Mouse (Mus musculus): ENCODE results near the gene Fcf1. TPM values are rescaled to one million over a fixed set of nuclear protein-coding genes. Genes with fewer than 3 reads are reported as not detected.

Gene Fcf1
- polyA plus RNA-seq, 1 experiment from 2014 or later, result 152 TPM

- Histone ChIP-seq H3K9ac (ENCODE audit: low read length) (no peak overlapping the region), H3K27me3 (ENCODE audit: control insufficient read depth, insufficient read depth, low read length) (no peaks in the 10 kb centered on the region), H3K27ac (ENCODE audit: low read depth, low read length) (no peak overlapping the region), H3K4me2 (ENCODE audit: low read depth) (no peak overlapping the region), H3K36me3 (ENCODE audit: control insufficient read depth, insufficient read depth, low read length) (no peaks in the 10 kb centered on the region), H3K4me1 (ENCODE audit: control insufficient read depth, insufficient read depth, low read length) (no peaks in the 10 kb centered on the region), H3K9me3 (ENCODE audit: control insufficient read depth, low read length) (no peaks in the 10 kb centered on the region), H3K4me3 (ENCODE audit: low read depth, low read length) (no peak overlapping the region)
- WGBS, result 96% methylated on average over 3 of the region's 3 CpGs
- ATAC-seq (ENCODE audit: insufficient read depth, low FRiP score, low TSS enrichment) (no peak), DNase-seq (ENCODE audit: low spot score) (no peak)
Measured at GRCm38 (mm10) chr12:84956317-84956716, 14.4 kb upstream of the Fcf1 start.

- no peak overlapping the region for H3K9ac ChIP-seq (ENCODE audit: low read length)
- no peaks in the 10 kb centered on the region for H3K27me3 ChIP-seq (ENCODE audit: control insufficient read depth, insufficient read depth, low read length)
- no peak for ATAC-seq (ENCODE audit: insufficient read depth, low FRiP score, low TSS enrichment)
- no peak overlapping the region for H3K27ac ChIP-seq (ENCODE audit: low read depth, low read length)
- H3K4me2 ChIP-seq (ENCODE audit: low read depth), result no peak overlapping the region
- WGBS, result 90% methylated on average over 1 of the region's 1 CpGs
- no peaks in the 10 kb centered on the region for H3K9me3 ChIP-seq (ENCODE audit: control insufficient read depth, low read length)
- H3K4me1 ChIP-seq (ENCODE audit: control insufficient read depth, insufficient read depth, low read length), result no peaks in the 10 kb centered on the region
- no peak overlapping the region for H3K4me3 ChIP-seq (ENCODE audit: low read depth, low read length)
- no peak for DNase-seq (ENCODE audit: low spot score)
- H3K36me3 ChIP-seq (ENCODE audit: control insufficient read depth, insufficient read depth, low read length), result no peaks in the 10 kb centered on the region
Measured at GRCm38 (mm10) chr12:84958794-84959356, 11.8 kb upstream of the Fcf1 start.

- Histone ChIP-seq H3K4me2 (ENCODE audit: low read depth) (no peak overlapping the region), H3K4me1 (ENCODE audit: control insufficient read depth, insufficient read depth, low read length) (no peaks in the 10 kb centered on the region), H3K4me3 (ENCODE audit: low read depth, low read length) (no peak overlapping the region), H3K27ac (ENCODE audit: low read depth, low read length) (no peak overlapping the region), H3K9ac (ENCODE audit: low read length) (no peak overlapping the region), H3K27me3 (ENCODE audit: control insufficient read depth, insufficient read depth, low read length) (no peaks in the 10 kb centered on the region), H3K9me3 (ENCODE audit: control insufficient read depth, low read length) (no peaks in the 10 kb centered on the region), H3K36me3 (ENCODE audit: control insufficient read depth, insufficient read depth, low read length) (no peaks in the 10 kb centered on the region)
- WGBS, result 88% methylated on average over 7 of the region's 7 CpGs
- ATAC-seq (ENCODE audit: insufficient read depth, low FRiP score, low TSS enrichment), result no peak
- no peak for DNase-seq (ENCODE audit: low spot score)
Measured at GRCm38 (mm10) chr12:84962606-84963005, 8.1 kb upstream of the Fcf1 start.

- Histone ChIP-seq H3K9me3 (ENCODE audit: control insufficient read depth, low read length) (no peaks in the 10 kb centered on the region), H3K4me2 (ENCODE audit: low read depth) (peak overlapping the region; percentile 80), H3K36me3 (ENCODE audit: control insufficient read depth, insufficient read depth, low read length) (no peaks in the 10 kb centered on the region), H3K4me1 (ENCODE audit: control insufficient read depth, insufficient read depth, low read length) (peaks cover 9% of the 10 kb centered on the region), H3K9ac (ENCODE audit: low read length) (no peak overlapping the region), H3K4me3 (ENCODE audit: low read depth, low read length) (peak overlapping the region; percentile 1; the same call in 1 of the 2 replicates), H3K27ac (ENCODE audit: low read depth, low read length) (no peak overlapping the region), H3K27me3 (ENCODE audit: control insufficient read depth, insufficient read depth, low read length) (no peaks in the 10 kb centered on the region)
- WGBS, result 86% methylated on average over 16 of the region's 16 CpGs
- ATAC-seq (ENCODE audit: insufficient read depth, low FRiP score, low TSS enrichment) (no peak), DNase-seq (ENCODE audit: low spot score) (no peak)
Measured at GRCm38 (mm10) chr12:84968831-84969655, 1.7 kb upstream of the Fcf1 start.

GRCm38 (mm10) chr12:84969656-84970427 is 855 bp upstream of the Fcf1 start:
- 0 out of 2 replicates have a peak, but pooled peaks cover 2% of the 10 kb centered on the region for H3K36me3 ChIP-seq (ENCODE audit: control insufficient read depth, insufficient read depth, low read length)
- no peak for DNase-seq (ENCODE audit: low spot score)
- peak overlapping the region; percentile 79 for H3K9ac ChIP-seq (ENCODE audit: low read length)
- H3K27me3 ChIP-seq (ENCODE audit: control insufficient read depth, insufficient read depth, low read length), result no peaks in the 10 kb centered on the region
- no peak overlapping the region for H3K27ac ChIP-seq (ENCODE audit: low read depth, low read length)
- H3K9me3 ChIP-seq (ENCODE audit: control insufficient read depth, low read length), result no peaks in the 10 kb centered on the region
- ATAC-seq (ENCODE audit: insufficient read depth, low FRiP score, low TSS enrichment), result no peak
- peak overlapping the region; percentile 76 for H3K4me3 ChIP-seq (ENCODE audit: low read depth, low read length)
- peak overlapping the region; percentile 80 for H3K4me2 ChIP-seq (ENCODE audit: low read depth)
- peaks cover 9% of the 10 kb centered on the region for H3K4me1 ChIP-seq (ENCODE audit: control insufficient read depth, insufficient read depth, low read length)
- WGBS, result 33% methylated on average over 15 of the region's 15 CpGs

GRCm38 (mm10) chr12:84979264-84979862 is 8.7 kb downstream of the Fcf1 start:
- ATAC-seq (ENCODE audit: insufficient read depth, low FRiP score, low TSS enrichment), result no peak
- H3K36me3 ChIP-seq (ENCODE audit: control insufficient read depth, insufficient read depth, low read length), result peaks cover 13% of the 10 kb centered on the region

GRCm38 (mm10) chr12:84989456-84989855 is 18.8 kb downstream of the Fcf1 start:
- no peak overlapping the region for H3K4me2 ChIP-seq (ENCODE audit: low read depth)
- ATAC-seq (ENCODE audit: insufficient read depth, low FRiP score, low TSS enrichment) (no peak), DNase-seq (ENCODE audit: low spot score) (no peak)
- no peaks in the 10 kb centered on the region for H3K27me3 ChIP-seq (ENCODE audit: control insufficient read depth, insufficient read depth, low read length)
- 73% methylated on average over 4 of the region's 4 CpGs for WGBS
- H3K27ac ChIP-seq (ENCODE audit: low read depth, low read length), result no peak overlapping the region
- no peak overlapping the region for H3K4me3 ChIP-seq (ENCODE audit: low read depth, low read length)
- H3K4me1 ChIP-seq (ENCODE audit: control insufficient read depth, insufficient read depth, low read length), result no peaks in the 10 kb centered on the region
- H3K36me3 ChIP-seq (ENCODE audit: control insufficient read depth, insufficient read depth, low read length), result no peaks in the 10 kb centered on the region; the same call in 1 of the 2 replicates
- H3K9me3 ChIP-seq (ENCODE audit: control insufficient read depth, low read length), result no peaks in the 10 kb centered on the region
- no peak overlapping the region for H3K9ac ChIP-seq (ENCODE audit: low read length)

More at GRCm38 (mm10) chr12:84979264-84979862, 8.7 kb downstream of the Fcf1 start:
- no peak for DNase-seq (ENCODE audit: low spot score)
- WGBS, result 86% methylated on average over 2 of the region's 2 CpGs
- Histone ChIP-seq H3K4me2 (ENCODE audit: low read depth) (no peak overlapping the region), H3K4me1 (ENCODE audit: control insufficient read depth, insufficient read depth, low read length) (no peaks in the 10 kb centered on the region), H3K4me3 (ENCODE audit: low read depth, low read length) (no peak overlapping the region), H3K9ac (ENCODE audit: low read length) (no peak overlapping the region), H3K27me3 (ENCODE audit: control insufficient read depth, insufficient read depth, low read length) (no peaks in the 10 kb centered on the region), H3K27ac (ENCODE audit: low read depth, low read length) (no peak overlapping the region), H3K9me3 (ENCODE audit: control insufficient read depth, low read length) (no peaks in the 10 kb centered on the region)

- DNase-seq (ENCODE audit: low spot score) (peak; percentile 12), ATAC-seq (ENCODE audit: insufficient read depth, low FRiP score, low TSS enrichment) (no peak)
- H3K27me3 ChIP-seq (ENCODE audit: control insufficient read depth, insufficient read depth, low read length), result no peaks in the 10 kb centered on the region
- H3K4me3 ChIP-seq (ENCODE audit: low read depth, low read length), result no peak overlapping the region
- no peaks in the 10 kb centered on the region for H3K9me3 ChIP-seq (ENCODE audit: control insufficient read depth, low read length)
- no peak overlapping the region; the same call in 1 of the 2 replicates for H3K4me2 ChIP-seq (ENCODE audit: low read depth)
- no peak overlapping the region for H3K9ac ChIP-seq (ENCODE audit: low read length)
- H3K4me1 ChIP-seq (ENCODE audit: control insufficient read depth, insufficient read depth, low read length), result peaks cover 17% of the 10 kb centered on the region
- H3K27ac ChIP-seq (ENCODE audit: low read depth, low read length), result no peak overlapping the region
- 91% methylated on average over 9 of the region's 9 CpGs for WGBS
- H3K36me3 ChIP-seq (ENCODE audit: control insufficient read depth, insufficient read depth, low read length), result no peaks in the 10 kb centered on the region
Measured at GRCm38 (mm10) chr12:84995112-84995761, 24.5 kb downstream of the Fcf1 start.
